Mouse (Mus musculus): ENCODE data around the gene Prss50. TPM values are rescaled to one million over a fixed set of nuclear protein-coding genes. Genes with fewer than 3 reads are reported as not detected.
A peak's percentile ranks its signal among the peaks of the same experiment; 100 is the strongest.

Gene Prss50
- polyA plus RNA-seq, 1 experiment from 2014 or later: not detected

DNA sequence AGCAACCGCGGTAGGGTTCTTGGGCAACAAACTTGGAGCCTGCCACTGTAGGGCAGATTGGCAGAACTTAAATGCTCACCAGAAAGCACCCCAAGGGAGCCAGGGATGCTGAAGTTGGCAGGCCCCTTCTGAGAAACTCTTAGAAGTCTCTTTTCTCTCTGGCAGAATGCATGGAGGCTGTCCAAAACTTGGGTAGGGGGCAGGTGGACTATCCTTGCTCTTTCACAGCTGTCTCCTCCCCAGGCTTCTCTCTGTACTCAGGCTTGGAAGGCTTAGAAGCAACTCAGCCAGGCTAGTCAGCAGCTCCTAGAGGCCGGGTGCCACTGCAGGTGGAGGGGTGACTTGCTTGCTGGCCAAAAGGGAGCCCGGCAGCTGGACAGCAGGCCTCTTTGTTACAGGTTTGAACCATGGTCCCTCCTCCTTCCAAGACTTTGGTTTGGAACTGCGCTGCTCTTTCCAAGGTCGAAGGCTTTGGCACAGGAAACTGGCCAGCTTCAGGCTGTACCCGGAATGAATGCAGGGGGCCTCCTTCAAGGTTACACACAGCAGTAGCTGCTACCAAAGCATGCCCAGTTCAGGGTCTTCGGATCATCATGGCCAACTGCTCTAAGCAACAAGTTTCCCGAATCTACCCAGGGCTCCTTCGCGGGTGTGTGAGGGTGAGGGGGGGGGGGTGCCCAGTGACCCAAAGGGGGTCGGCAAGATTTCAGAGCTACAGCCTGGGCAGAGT, 21.6 kb downstream of the Prss50 start, which contains the start of gene Als2cl:
Gene Als2cl (plus strand): TSS at position 680 of the 730 bp plus-strand sequence.
- Histone ChIP-seq H3K9ac (replicated peaks; ENCODE audit: low read depth, low read length) (peak within 1 kb of the TSS; percentile 45; the same call in 1 of the 2 replicates), H3K4me2 (replicated peaks; ENCODE audit: low read depth, low read length) (peak within 1 kb of the TSS; percentile 95), H3K4me3 (ENCODE audit: low read depth, low read length) (peak within 1 kb of the TSS; percentile 57), H3K27ac (ENCODE audit: low read length) (peak within 1 kb of the TSS; percentile 48; the same call in 1 of the 2 replicates), H3K9me3 (ENCODE audit: control insufficient read depth, low read depth, low read length) (no peaks in the 10 kb centered on the region), H3K4me1 (ENCODE audit: control insufficient read depth, insufficient read depth, low read length) (peaks cover 3% of the 10 kb centered on the region; the same call in 1 of the 2 replicates), H3K36me3 (ENCODE audit: control insufficient read depth, insufficient read depth, low read length) (no peaks in the 10 kb centered on the region), H3K27me3 (ENCODE audit: control insufficient read depth, insufficient read depth, low read length) (peaks cover 6% of the 10 kb centered on the region; the same call in 1 of the 2 replicates)
- 17% methylated on average over 12 of the region's 12 CpGs for WGBS
- ATAC-seq (ENCODE audit: insufficient number of reproducible peaks, insufficient read depth, low FRiP score, low read depth): no peak

DNA sequence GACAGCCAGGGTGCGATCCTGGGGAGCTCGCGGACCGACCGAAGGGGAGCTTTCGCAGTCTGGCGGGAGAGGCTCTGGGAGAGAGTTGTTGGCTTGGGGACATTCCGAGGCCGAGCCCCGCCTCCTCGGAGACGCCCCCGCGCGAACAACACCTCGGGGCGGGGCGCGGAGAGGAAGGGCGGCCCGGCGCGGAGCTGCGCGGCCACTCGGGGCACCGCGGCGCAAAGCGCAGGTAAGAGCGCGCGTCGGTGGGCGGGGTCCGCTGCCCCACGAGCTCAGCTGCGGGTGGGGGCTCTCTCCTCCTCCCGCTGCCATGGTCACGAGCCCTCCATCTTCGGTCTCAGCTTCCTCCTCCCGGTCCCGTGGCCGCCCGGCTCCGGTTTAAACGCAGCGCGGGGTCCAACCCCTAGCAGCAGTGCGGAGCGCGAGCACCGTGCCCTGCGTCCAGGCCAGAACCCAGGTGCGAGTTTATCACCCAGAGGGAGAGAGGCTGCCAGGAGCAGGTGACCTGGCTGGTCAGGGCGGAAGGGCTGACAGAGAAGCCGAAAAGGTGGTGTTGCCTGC, 22.3 kb downstream of the Prss50 start, which contains the start of gene Tmie:
Gene Tmie (minus strand): TSS at position 116 of the 564 bp plus-strand sequence.
- Histone ChIP-seq H3K9ac (replicated peaks; ENCODE audit: low read depth, low read length) (peak within 1 kb of the TSS; percentile 45; the same call in 1 of the 2 replicates), H3K36me3 (ENCODE audit: control insufficient read depth, insufficient read depth, low read length) (no peaks in the 10 kb centered on the region), H3K4me1 (ENCODE audit: control insufficient read depth, insufficient read depth, low read length) (no peaks in the 10 kb centered on the region), H3K9me3 (ENCODE audit: control insufficient read depth, low read depth, low read length) (no peaks in the 10 kb centered on the region), H3K27me3 (ENCODE audit: control insufficient read depth, insufficient read depth, low read length) (peaks cover 5% of the 10 kb centered on the region; the same call in 1 of the 2 replicates), H3K27ac (ENCODE audit: low read length) (peak within 1 kb of the TSS; percentile 48; the same call in 1 of the 2 replicates), H3K4me3 (ENCODE audit: low read depth, low read length) (peak within 1 kb of the TSS; percentile 57), H3K4me2 (replicated peaks; ENCODE audit: low read depth, low read length) (peak within 1 kb of the TSS; percentile 95)
- WGBS: 0% methylated on average over 48 of the region's 57 CpGs
- peak; percentile 71 for ATAC-seq (ENCODE audit: insufficient number of reproducible peaks, insufficient read depth, low FRiP score, low read depth)

DNA sequence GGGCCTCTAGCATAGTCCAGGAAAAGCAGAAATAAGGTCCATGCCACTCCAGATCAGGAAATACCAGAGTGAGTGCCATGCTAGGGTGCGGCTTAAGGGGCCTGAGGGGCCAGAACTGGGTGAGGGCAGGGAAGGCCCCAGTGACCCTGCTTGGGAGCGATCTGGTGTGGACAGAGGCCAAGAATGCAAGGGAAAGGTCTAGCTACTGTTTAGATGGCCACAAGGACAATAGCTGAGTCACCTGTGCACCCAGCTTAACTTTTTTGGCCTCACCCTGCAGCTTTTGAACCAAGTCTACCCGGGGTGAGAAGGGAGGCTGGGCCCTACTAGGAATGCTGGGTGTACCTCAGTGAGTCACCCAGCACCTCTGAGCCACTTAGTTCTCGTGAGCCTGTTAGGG, 23.0 kb downstream of the Prss50 start:
- Histone ChIP-seq H3K4me3 (ENCODE audit: low read depth, low read length) (peak overlapping the region; percentile 57), H3K9me3 (ENCODE audit: control insufficient read depth, low read depth, low read length) (no peaks in the 10 kb centered on the region), H3K4me2 (replicated peaks; ENCODE audit: low read depth, low read length) (peak overlapping the region; percentile 95), H3K4me1 (ENCODE audit: control insufficient read depth, insufficient read depth, low read length) (no peaks in the 10 kb centered on the region), H3K36me3 (ENCODE audit: control insufficient read depth, insufficient read depth, low read length) (no peaks in the 10 kb centered on the region), H3K9ac (replicated peaks; ENCODE audit: low read depth, low read length) (no peak overlapping the region), H3K27ac (ENCODE audit: low read length) (peak overlapping the region; percentile 48; the same call in 1 of the 2 replicates), H3K27me3 (ENCODE audit: control insufficient read depth, insufficient read depth, low read length) (peaks cover 5% of the 10 kb centered on the region; the same call in 1 of the 2 replicates)
- ATAC-seq (ENCODE audit: insufficient number of reproducible peaks, insufficient read depth, low FRiP score, low read depth): peak; percentile 20; the same call in 1 of the 2 replicates
- WGBS: 61% methylated on average over 4 of the region's 4 CpGs

DNA sequence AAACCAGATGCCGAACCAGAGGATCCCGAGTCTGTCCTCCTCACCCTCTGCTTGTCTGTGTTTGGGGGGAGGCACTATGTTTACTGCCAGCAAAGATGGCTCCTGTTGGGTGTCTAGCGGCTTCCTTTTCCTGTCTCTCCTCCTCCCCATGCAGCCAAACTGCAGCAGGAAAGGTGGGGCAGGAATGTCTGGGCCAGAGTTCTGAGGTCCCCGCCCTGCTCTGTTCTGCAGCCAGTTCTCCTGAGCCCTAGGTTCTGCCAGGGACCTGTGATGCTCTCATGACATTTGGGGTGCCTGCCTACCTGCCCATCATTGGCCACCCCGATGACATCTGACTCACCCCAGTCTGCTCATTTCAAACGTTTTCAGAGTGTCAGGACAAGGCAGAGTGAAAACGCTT, 24.2 kb downstream of the Prss50 start:
- Histone ChIP-seq H3K4me1 (ENCODE audit: control insufficient read depth, insufficient read depth, low read length) (no peaks in the 10 kb centered on the region), H3K36me3 (ENCODE audit: control insufficient read depth, insufficient read depth, low read length) (no peaks in the 10 kb centered on the region), H3K27ac (ENCODE audit: low read length) (no peak overlapping the region), H3K27me3 (ENCODE audit: control insufficient read depth, insufficient read depth, low read length) (peaks cover 5% of the 10 kb centered on the region; the same call in 1 of the 2 replicates), H3K9me3 (ENCODE audit: control insufficient read depth, low read depth, low read length) (no peaks in the 10 kb centered on the region), H3K4me2 (replicated peaks; ENCODE audit: low read depth, low read length) (no peak overlapping the region), H3K9ac (replicated peaks; ENCODE audit: low read depth, low read length) (no peak overlapping the region), H3K4me3 (ENCODE audit: low read depth, low read length) (no peak overlapping the region)
- ATAC-seq (ENCODE audit: insufficient number of reproducible peaks, insufficient read depth, low FRiP score, low read depth): no peak
- 70% methylated on average over 7 of the region's 7 CpGs for WGBS

DNA sequence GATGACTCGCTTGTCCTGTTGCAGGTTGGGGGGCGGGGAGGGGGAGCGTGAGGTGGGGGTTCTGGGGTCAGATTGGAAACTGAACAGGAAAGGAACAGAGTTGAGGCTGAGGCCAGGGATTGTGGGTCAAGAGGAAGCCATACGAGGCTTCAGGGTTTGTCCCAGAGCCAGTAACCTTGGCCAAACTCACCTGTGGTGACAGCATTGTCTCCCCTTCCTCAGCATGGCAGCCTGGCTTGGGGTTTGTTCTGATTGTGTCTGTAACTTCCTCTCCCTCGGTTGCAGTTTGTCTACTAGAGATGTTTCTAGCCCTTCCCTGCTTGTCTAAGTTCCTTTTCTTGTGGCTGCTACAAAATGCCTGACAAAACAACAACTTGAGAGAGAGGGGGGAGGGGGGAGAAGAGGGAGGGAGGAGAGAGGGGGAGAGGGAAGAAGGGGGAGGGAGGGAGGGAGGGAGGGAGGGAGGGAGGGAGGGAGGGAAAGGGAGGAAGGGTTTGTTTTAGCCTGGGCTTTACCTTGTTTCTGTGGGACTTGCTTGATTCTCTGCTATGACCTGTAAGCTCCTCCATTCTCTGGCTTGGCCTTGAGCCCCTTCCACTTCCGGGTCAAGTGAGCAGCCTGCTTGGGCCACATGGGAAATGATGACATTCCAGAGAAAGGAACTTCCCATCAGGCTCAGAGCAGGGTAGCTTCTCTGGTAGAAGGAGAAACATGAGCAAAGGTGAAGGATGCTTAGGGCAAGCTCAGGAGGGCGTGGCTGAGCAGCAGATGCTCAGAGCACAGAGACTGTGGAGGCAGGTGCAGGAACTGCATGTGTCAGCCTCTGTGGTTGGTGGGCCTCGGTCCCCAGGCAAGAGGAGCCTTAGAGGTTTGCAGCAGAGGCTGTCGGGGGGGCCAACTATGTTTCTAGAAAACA, 29.9 kb downstream of the Prss50 start:
- WGBS: 59% methylated on average over 9 of the region's 9 CpGs
- H3K4me1 ChIP-seq (ENCODE audit: control insufficient read depth, insufficient read depth, low read length): no peaks in the 10 kb centered on the region
- no peaks in the 10 kb centered on the region for H3K27me3 ChIP-seq (ENCODE audit: control insufficient read depth, insufficient read depth, low read length)
- H3K27ac ChIP-seq (ENCODE audit: low read length): no peak overlapping the region
- H3K4me3 ChIP-seq (ENCODE audit: low read depth, low read length): no peak overlapping the region
- no peak for ATAC-seq (ENCODE audit: insufficient number of reproducible peaks, insufficient read depth, low FRiP score, low read depth)
- H3K9me3 ChIP-seq (ENCODE audit: control insufficient read depth, low read depth, low read length): no peaks in the 10 kb centered on the region
- H3K4me2 ChIP-seq (replicated peaks; ENCODE audit: low read depth, low read length): no peak overlapping the region
- H3K36me3 ChIP-seq (ENCODE audit: control insufficient read depth, insufficient read depth, low read length): no peaks in the 10 kb centered on the region
- no peak overlapping the region for H3K9ac ChIP-seq (replicated peaks; ENCODE audit: low read depth, low read length)

DNA sequence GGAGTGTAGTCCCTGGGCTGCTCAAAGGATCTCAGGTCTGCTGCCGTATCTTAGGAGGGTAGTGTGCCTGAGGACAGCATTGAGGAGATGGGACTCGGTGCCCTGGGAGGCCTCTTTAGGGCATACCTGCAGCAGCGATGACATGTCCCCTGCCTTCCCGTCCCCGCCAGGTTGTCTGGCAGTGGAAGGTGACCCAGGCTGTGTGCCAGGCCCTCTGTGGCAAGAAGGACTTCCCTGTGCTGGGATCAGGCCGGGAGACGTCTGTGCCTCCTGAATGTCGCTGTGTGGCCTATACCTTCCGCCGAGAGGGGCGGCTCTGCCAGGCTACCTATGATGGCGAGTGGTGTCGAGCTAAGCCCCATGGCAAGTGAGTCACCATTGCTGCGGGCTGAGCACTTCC, 31.2 kb downstream of the Prss50 start:
- Histone ChIP-seq H3K27me3 (ENCODE audit: control insufficient read depth, insufficient read depth, low read length) (no peaks in the 10 kb centered on the region), H3K4me3 (ENCODE audit: low read depth, low read length) (no peak overlapping the region), H3K9me3 (ENCODE audit: control insufficient read depth, low read depth, low read length) (no peaks in the 10 kb centered on the region), H3K9ac (replicated peaks; ENCODE audit: low read depth, low read length) (no peak overlapping the region), H3K4me1 (ENCODE audit: control insufficient read depth, insufficient read depth, low read length) (no peaks in the 10 kb centered on the region), H3K4me2 (replicated peaks; ENCODE audit: low read depth, low read length) (no peak overlapping the region), H3K36me3 (ENCODE audit: control insufficient read depth, insufficient read depth, low read length) (no peaks in the 10 kb centered on the region), H3K27ac (ENCODE audit: low read length) (no peak overlapping the region)
- no peak for ATAC-seq (ENCODE audit: insufficient number of reproducible peaks, insufficient read depth, low FRiP score, low read depth)
- 88% methylated on average over 14 of the region's 14 CpGs for WGBS

DNA sequence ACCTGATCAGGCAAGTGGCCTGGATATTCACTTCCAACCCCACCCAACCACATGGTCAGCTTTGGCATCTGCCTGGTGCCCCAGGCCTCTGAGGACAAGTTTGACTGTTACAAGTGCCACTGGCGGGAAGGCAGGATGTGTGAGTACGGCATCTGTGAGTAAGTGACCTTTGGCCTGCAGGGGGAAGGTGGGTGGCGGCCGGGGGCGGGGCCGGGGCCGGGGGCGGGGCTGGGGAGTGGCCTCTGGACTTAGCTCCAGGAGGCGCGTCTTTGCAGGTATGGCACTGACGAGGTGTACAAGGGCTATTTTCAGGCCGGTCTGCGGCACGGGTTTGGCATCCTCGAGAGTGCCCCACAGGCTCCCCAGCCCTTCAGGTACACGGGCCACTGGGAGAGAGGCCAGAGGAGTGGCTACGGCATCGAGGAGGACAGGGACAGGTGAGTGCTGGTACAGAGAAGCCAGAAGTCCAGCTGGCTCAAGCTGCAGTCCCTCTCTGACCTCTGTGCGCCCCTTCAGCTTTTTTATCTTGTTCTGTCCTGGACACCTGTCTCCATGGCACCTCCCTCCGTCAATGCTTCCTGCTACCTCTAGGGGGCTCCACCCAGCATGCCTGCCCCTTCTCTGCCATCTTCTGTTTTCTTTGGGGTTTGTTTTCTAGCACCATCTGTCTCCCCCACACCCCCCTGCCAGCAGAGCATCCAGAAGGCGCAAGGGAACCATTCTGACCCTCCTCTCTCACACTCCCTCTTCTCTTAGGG, 32.4 kb downstream of the Prss50 start:
- no peaks in the 10 kb centered on the region for H3K4me1 ChIP-seq (ENCODE audit: control insufficient read depth, insufficient read depth, low read length)
- no peak overlapping the region for H3K9ac ChIP-seq (replicated peaks; ENCODE audit: low read depth, low read length)
- no peaks in the 10 kb centered on the region for H3K27me3 ChIP-seq (ENCODE audit: control insufficient read depth, insufficient read depth, low read length)
- H3K27ac ChIP-seq (ENCODE audit: low read length): no peak overlapping the region
- H3K36me3 ChIP-seq (ENCODE audit: control insufficient read depth, insufficient read depth, low read length): no peaks in the 10 kb centered on the region
- H3K9me3 ChIP-seq (ENCODE audit: control insufficient read depth, low read depth, low read length): no peaks in the 10 kb centered on the region
- ATAC-seq (ENCODE audit: insufficient number of reproducible peaks, insufficient read depth, low FRiP score, low read depth): peak; percentile 30; the same call in 1 of the 2 replicates
- H3K4me3 ChIP-seq (ENCODE audit: low read depth, low read length): no peak overlapping the region
- WGBS: 15% methylated on average over 21 of the region's 21 CpGs
- no peak overlapping the region for H3K4me2 ChIP-seq (replicated peaks; ENCODE audit: low read depth, low read length)

Data from stomach, embryonic 14.5 days (tissue).